Mouse (Mus musculus): ENCODE measurements at regions not wholly inside any gene's neighbourhood (a gene's known extent, or its start where the extent isn't known, plus 50 kb on each side); places are given as distances from the start of the nearest gene placed in this dataset.

GRCm38 (mm10) chr5:119462659-119463530, 207.6 kb upstream of the Tbx3 start:
- peaks cover 17% of the 10 kb centered on the region for H3K4me1 ChIP-seq (replicated peaks)
- H3K36me3 ChIP-seq, result no peaks in the 10 kb centered on the region
- 37% methylated on average over 14 of the region's 14 CpGs for WGBS
- H3K27ac ChIP-seq, result peak overlapping the region; percentile 64
- peak; percentile 67 for DNase-seq (ENCODE audit: low spot score)
- no peaks in the 10 kb centered on the region for H3K9me3 ChIP-seq
- H3K27me3 ChIP-seq (ENCODE audit: insufficient read depth, poor library complexity, severe bottlenecking), result no peaks in the 10 kb centered on the region; the same call in 1 of the 2 replicates
- no peak overlapping the region for H3K4me3 ChIP-seq

- Histone ChIP-seq H3K4me3 (no peak overlapping the region), H3K36me3 (no peaks in the 10 kb centered on the region), H3K9me3 (no peaks in the 10 kb centered on the region), H3K4me1 (replicated peaks) (peaks cover 17% of the 10 kb centered on the region), H3K27ac (no peak overlapping the region), H3K27me3 (ENCODE audit: insufficient read depth, poor library complexity, severe bottlenecking) (no peaks in the 10 kb centered on the region; the same call in 1 of the 2 replicates)
- DNase-seq (ENCODE audit: low spot score), result no peak
- WGBS, result 91% methylated on average over 4 of the region's 4 CpGs
Observed at GRCm38 (mm10) chr5:119464553-119464952, 205.9 kb upstream of the Tbx3 start.

GRCm38 (mm10) chr5:119467346-119468085, 203.0 kb upstream of the Tbx3 start:
- H3K4me3 ChIP-seq, result no peak overlapping the region
- H3K27me3 ChIP-seq (ENCODE audit: insufficient read depth, poor library complexity, severe bottlenecking), result no peaks in the 10 kb centered on the region; the same call in 1 of the 2 replicates
- H3K27ac ChIP-seq, result no peak overlapping the region
- WGBS, result 84% methylated on average over 13 of the region's 13 CpGs
- peaks cover 18% of the 10 kb centered on the region for H3K4me1 ChIP-seq (replicated peaks)
- H3K9me3 ChIP-seq, result no peaks in the 10 kb centered on the region
- no peaks in the 10 kb centered on the region for H3K36me3 ChIP-seq
- no peak for DNase-seq (ENCODE audit: low spot score)

GRCm38 (mm10) chr5:119477926-119478325, 192.5 kb upstream of the Tbx3 start:
- WGBS, result 85% methylated on average over 2 of the region's 2 CpGs
- Histone ChIP-seq H3K27ac (no peak overlapping the region), H3K4me1 (replicated peaks) (0 out of 2 replicates have a peak, but pooled peaks cover 10% of the 10 kb centered on the region), H3K36me3 (no peaks in the 10 kb centered on the region), H3K27me3 (ENCODE audit: insufficient read depth, poor library complexity, severe bottlenecking) (no peaks in the 10 kb centered on the region), H3K4me3 (no peak overlapping the region), H3K9me3 (0 out of 2 replicates have a peak, but pooled peaks cover 7% of the 10 kb centered on the region)
- DNase-seq (ENCODE audit: low spot score), result no peak

- H3K4me1 ChIP-seq (replicated peaks), result 0 out of 2 replicates have a peak, but pooled peaks cover 10% of the 10 kb centered on the region
- H3K36me3 ChIP-seq, result no peaks in the 10 kb centered on the region
- no peak for DNase-seq (ENCODE audit: low spot score)
- WGBS, result 90% methylated on average over 4 of the region's 4 CpGs
- H3K9me3 ChIP-seq, result 0 out of 2 replicates have a peak, but pooled peaks cover 7% of the 10 kb centered on the region
- H3K27ac ChIP-seq, result no peak overlapping the region
- no peaks in the 10 kb centered on the region for H3K27me3 ChIP-seq (ENCODE audit: insufficient read depth, poor library complexity, severe bottlenecking)
- H3K4me3 ChIP-seq, result no peak overlapping the region
Observed at GRCm38 (mm10) chr5:119478331-119478730, 192.1 kb upstream of the Tbx3 start.

- Histone ChIP-seq H3K27me3 (ENCODE audit: insufficient read depth, poor library complexity, severe bottlenecking) (no peaks in the 10 kb centered on the region), H3K9me3 (0 out of 2 replicates have a peak, but pooled peaks cover 3% of the 10 kb centered on the region), H3K4me3 (no peak overlapping the region), H3K4me1 (replicated peaks) (0 out of 2 replicates have a peak, but pooled peaks cover 10% of the 10 kb centered on the region), H3K27ac (no peak overlapping the region), H3K36me3 (no peaks in the 10 kb centered on the region)
- 63% methylated on average over 28 of the region's 28 CpGs for WGBS
- DNase-seq (ENCODE audit: low spot score), result no peak
Observed at GRCm38 (mm10) chr5:119480191-119481190, 190.0 kb upstream of the Tbx3 start.

GRCm38 (mm10) chr5:119483706-119484105, 186.8 kb upstream of the Tbx3 start:
- no peak overlapping the region for H3K27ac ChIP-seq
- no peaks in the 10 kb centered on the region for H3K27me3 ChIP-seq (ENCODE audit: insufficient read depth, poor library complexity, severe bottlenecking)
- H3K36me3 ChIP-seq, result no peaks in the 10 kb centered on the region
- 91% methylated on average over 8 of the region's 8 CpGs for WGBS
- DNase-seq (ENCODE audit: low spot score), result no peak
- no peaks in the 10 kb centered on the region for H3K9me3 ChIP-seq
- H3K4me1 ChIP-seq (replicated peaks), result 0 out of 2 replicates have a peak, but pooled peaks cover 10% of the 10 kb centered on the region
- H3K4me3 ChIP-seq, result no peak overlapping the region

GRCm38 (mm10) chr5:119486196-119486595, 184.3 kb upstream of the Tbx3 start:
- Histone ChIP-seq H3K4me1 (replicated peaks) (no peaks in the 10 kb centered on the region), H3K36me3 (no peaks in the 10 kb centered on the region), H3K9me3 (no peaks in the 10 kb centered on the region), H3K27me3 (ENCODE audit: insufficient read depth, poor library complexity, severe bottlenecking) (peaks cover 8% of the 10 kb centered on the region; the same call in 1 of the 2 replicates), H3K4me3 (no peak overlapping the region), H3K27ac (no peak overlapping the region)
- no peak for DNase-seq (ENCODE audit: low spot score)

- Histone ChIP-seq H3K4me1 (replicated peaks) (no peaks in the 10 kb centered on the region), H3K27me3 (ENCODE audit: insufficient read depth, poor library complexity, severe bottlenecking) (peaks cover 8% of the 10 kb centered on the region; the same call in 1 of the 2 replicates), H3K27ac (no peak overlapping the region), H3K9me3 (no peaks in the 10 kb centered on the region), H3K4me3 (no peak overlapping the region), H3K36me3 (no peaks in the 10 kb centered on the region)
- WGBS, result 87% methylated on average over 8 of the region's 8 CpGs
- no peak for DNase-seq (ENCODE audit: low spot score)
Observed at GRCm38 (mm10) chr5:119487184-119487583, 183.3 kb upstream of the Tbx3 start.

- Histone ChIP-seq H3K27me3 (ENCODE audit: insufficient read depth, poor library complexity, severe bottlenecking) (peaks cover 11% of the 10 kb centered on the region; the same call in 1 of the 2 replicates), H3K4me3 (no peak overlapping the region), H3K36me3 (no peaks in the 10 kb centered on the region), H3K4me1 (replicated peaks) (no peaks in the 10 kb centered on the region), H3K27ac (no peak overlapping the region), H3K9me3 (no peaks in the 10 kb centered on the region)
- WGBS, result 77% methylated on average over 1 of the region's 1 CpGs
- no peak for DNase-seq (ENCODE audit: low spot score)
Observed at GRCm38 (mm10) chr5:119497501-119497900, 173.0 kb upstream of the Tbx3 start.

- WGBS, result 71% methylated on average over 6 of the region's 6 CpGs
- no peak for DNase-seq (ENCODE audit: low spot score)
- H3K27me3 ChIP-seq (ENCODE audit: insufficient read depth, poor library complexity, severe bottlenecking), result peaks cover 11% of the 10 kb centered on the region; the same call in 1 of the 2 replicates
- H3K36me3 ChIP-seq, result no peaks in the 10 kb centered on the region
- H3K9me3 ChIP-seq, result no peaks in the 10 kb centered on the region
- H3K4me3 ChIP-seq, result no peak overlapping the region
- no peak overlapping the region for H3K27ac ChIP-seq
- H3K4me1 ChIP-seq (replicated peaks), result no peaks in the 10 kb centered on the region
Observed at GRCm38 (mm10) chr5:119498431-119498830, 172.0 kb upstream of the Tbx3 start.

- H3K27ac ChIP-seq, result no peak overlapping the region
- no peaks in the 10 kb centered on the region for H3K27me3 ChIP-seq (ENCODE audit: insufficient read depth, poor library complexity, severe bottlenecking)
- H3K9me3 ChIP-seq, result 0 out of 2 replicates have a peak, but pooled peaks cover 5% of the 10 kb centered on the region
- H3K36me3 ChIP-seq, result no peaks in the 10 kb centered on the region
- no peaks in the 10 kb centered on the region for H3K4me1 ChIP-seq (replicated peaks)
- DNase-seq (ENCODE audit: low spot score), result no peak
- 77% methylated on average over 14 of the region's 14 CpGs for WGBS
- no peak overlapping the region for H3K4me3 ChIP-seq
Observed at GRCm38 (mm10) chr5:119507709-119508108, 162.8 kb upstream of the Tbx3 start.

All from hindbrain, embryonic 10.5 days (tissue).